Mouse (Mus musculus): ENCODE data around the gene Olfr978. TPM values are rescaled to one million over a fixed set of nuclear protein-coding genes. Genes with fewer than 3 reads are reported as not detected.
"Not testable (repeated sequence)": the region's sequence is repeated elsewhere in the genome, so short reads cannot be mapped to it uniquely, and the experiment has no call there.

The Olfr978 gene
- total RNA-seq (2021), result not detected

DNA sequence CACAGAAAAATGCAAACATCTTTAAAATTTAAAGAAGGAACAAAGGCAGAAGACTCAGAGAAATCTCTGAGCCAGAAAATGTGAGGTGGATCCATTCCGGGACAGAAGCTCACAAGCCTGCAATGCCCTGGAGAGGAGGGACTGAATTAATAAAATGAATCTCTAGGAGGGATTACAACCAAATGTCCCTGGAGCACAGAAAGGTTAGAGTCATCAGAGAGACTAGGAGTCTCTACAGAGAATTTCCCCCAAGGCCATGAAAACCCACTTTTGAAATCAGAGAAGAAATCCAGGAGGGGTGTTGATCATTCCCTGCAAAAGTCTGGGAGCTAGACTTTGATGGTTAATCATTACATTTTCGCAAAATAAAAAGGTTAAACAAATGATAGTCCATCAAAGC, at the start of gene Olfr978:
Gene Olfr978, plus strand, starts transcription at position 301 of the 400 bp plus-strand sequence.
- DNase-seq, result no peak

DNA sequence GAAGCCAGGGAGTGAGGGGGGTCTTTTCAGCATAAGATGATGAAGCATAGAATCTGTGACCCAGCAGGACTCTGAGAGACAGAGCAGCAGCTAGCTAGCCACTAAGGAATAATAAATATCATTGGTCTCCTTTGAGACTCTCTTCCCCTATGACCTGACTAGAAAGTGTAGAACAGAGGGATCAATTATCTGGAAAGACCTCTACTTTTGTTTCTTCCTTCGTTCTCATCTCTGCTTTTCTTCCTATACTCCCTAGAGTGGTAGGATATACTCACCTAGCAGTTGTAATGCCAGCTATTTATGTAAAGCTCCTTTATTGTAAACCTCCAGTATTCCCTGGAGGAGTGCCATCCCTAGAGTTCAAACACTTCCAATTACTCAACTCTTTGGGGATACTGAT, 40.0 kb upstream of the Olfr978 start, which contains the start of gene Olfr975:
Gene Olfr975, minus strand, starts transcription at position 101 of the 400 bp plus-strand sequence.
- DNase-seq, result no peak

- DNase-seq, result not testable (repeated sequence)
These were observed 30.9 kb upstream of the Olfr978 start, which contains the start of gene Olfr976 for GRCm38 (mm10) chr9:39961033-39961432. Olfr976 (minus strand) TSS chr9:39961133.

DNA sequence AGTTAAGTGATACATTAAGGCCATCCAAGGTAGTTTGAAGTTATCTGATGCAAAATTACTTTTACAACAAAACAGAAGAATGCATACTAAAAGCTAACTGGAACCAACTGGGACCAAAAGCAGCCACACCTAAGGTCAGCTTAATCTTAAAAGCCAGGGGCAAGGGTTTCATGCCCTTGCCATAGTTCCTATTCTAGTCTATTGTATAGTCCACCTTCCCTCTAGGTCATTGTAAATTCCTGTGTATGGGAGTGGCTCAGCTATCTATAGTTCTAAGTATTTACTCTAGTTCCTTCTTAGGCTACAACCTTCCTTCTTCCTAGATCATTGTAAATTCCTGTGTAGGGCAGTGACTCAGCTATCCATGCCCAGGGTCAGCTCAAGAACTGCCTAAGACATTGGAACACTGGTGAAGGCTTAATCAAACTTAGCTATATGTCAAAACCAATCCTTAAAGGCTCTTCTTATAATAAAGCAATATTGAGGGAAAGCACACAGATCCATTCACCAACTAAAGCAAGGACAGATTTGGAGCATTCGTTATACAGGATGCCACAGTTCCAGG, 15.2 kb upstream of the Olfr978 start:
- DNase-seq, result not testable (repeated sequence)

- DNase-seq, result no peak
These were observed 11.5 kb downstream of the Olfr978 start, which contains the start of gene Olfr979 for GRCm38 (mm10) chr9:40003365-40003764. Olfr979 (minus strand) TSS chr9:40003465.

DNA sequence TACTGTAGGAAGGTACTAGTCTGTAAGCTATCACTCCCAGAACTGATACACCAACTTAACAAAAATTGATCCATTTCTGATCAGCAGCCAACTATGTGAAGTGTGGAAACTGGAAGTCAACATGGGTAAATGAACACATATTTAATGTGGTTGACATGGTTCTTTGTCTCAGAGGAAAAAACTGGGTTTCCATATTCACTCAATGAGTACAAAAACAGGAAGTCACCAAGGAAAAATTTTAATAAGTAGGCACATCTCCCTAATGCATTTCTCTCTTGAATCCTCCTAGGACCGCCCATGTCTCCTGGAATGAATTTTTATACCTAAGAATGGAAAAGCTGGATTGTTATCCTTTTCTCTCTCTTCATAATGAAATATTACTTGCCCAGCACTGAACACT, 17.6 kb downstream of the Olfr978 start, which contains the start of gene Olfr980:
Gene Olfr980, minus strand, starts transcription at position 101 of the 400 bp plus-strand sequence.
- no peak for DNase-seq

GRCm38 (mm10) chr9:40021164-40021563, 29.3 kb downstream of the Olfr978 start, which contains the start of gene Olfr981:
Olfr981 (plus strand) TSS chr9:40021464.
- no peak for DNase-seq

Other genes starting within 250 kb of the Olfr978 start
- gene Olfr967, start 245.9 kb upstream of the Olfr978 start, total RNA-seq (2021), result not detected
- gene Olfr968, start 208.9 kb upstream of the Olfr978 start, total RNA-seq (2021), result not detected
- not detected for gene Olfr969, start 201.2 kb upstream of the Olfr978 start, total RNA-seq (2021)
- not detected for gene Olfr970, start 183.3 kb upstream of the Olfr978 start, total RNA-seq (2021)
- not detected for gene Olfr971, start 155.2 kb upstream of the Olfr978 start, total RNA-seq (2021)
- gene Olfr972, start 125.7 kb upstream of the Olfr978 start, total RNA-seq (2021), result not detected
- gene Olfr229, start 84.8 kb upstream of the Olfr978 start, total RNA-seq (2021), result not detected
- not detected for gene Olfr974, start 54.6 kb upstream of the Olfr978 start, total RNA-seq (2021)
- not detected for gene Olfr975, start 40.1 kb upstream of the Olfr978 start, total RNA-seq (2021)
- gene Olfr976, start 31.0 kb upstream of the Olfr978 start, total RNA-seq (2021), result not detected
- gene Olfr979, start 11.4 kb downstream of the Olfr978 start, total RNA-seq (2021), result not detected
- not detected for gene Olfr980, start 17.5 kb downstream of the Olfr978 start, total RNA-seq (2021)
- not detected for gene Olfr981, start 29.4 kb downstream of the Olfr978 start, total RNA-seq (2021)
- gene Olfr982, start 81.7 kb downstream of the Olfr978 start, total RNA-seq (2021), result not detected
- not detected for gene Olfr983, start 101.5 kb downstream of the Olfr978 start, total RNA-seq (2021)
- gene Olfr984, start 122.1 kb downstream of the Olfr978 start, total RNA-seq (2021), result not detected
- not detected for gene Olfr985, start 138.1 kb downstream of the Olfr978 start, total RNA-seq (2021)
- gene Tmem225, start 156.0 kb downstream of the Olfr978 start, total RNA-seq (2021), result not detected
- gene Olfr986, start 188.8 kb downstream of the Olfr978 start, total RNA-seq (2021), result not detected
- 1 to 10 TPM; 3.7 to 4.2 TPM for gene Zfp202, start 200.2 kb downstream of the Olfr978 start, total RNA-seq (2021)

Data from layer of hippocampus, postnatal 36 days (tissue).